Mouse (Mus musculus) adrenal gland, adult 8-10 months (tissue): ENCODE measurements around the gene Mast4. TPM values are rescaled to one million over a fixed set of nuclear protein-coding genes. Genes with fewer than 3 reads are reported as not detected.
A peak's percentile ranks its signal among the peaks of the same experiment; 100 is the strongest.

Source experiments
- DNase-seq: peaks from one replicate; pipeline ENCODE4 v3.0.0; 2022
- total RNA-seq, 4 experiments: library from RNA; stranded (reverse); gene quantifications; 2 replicates each; pipeline ENCODE4 v1.2.4; 2022

Gene Mast4
- total RNA-seq, 4 experiments from 2014 or later, result 81.3 to 212 (median 118) TPM

DNA sequence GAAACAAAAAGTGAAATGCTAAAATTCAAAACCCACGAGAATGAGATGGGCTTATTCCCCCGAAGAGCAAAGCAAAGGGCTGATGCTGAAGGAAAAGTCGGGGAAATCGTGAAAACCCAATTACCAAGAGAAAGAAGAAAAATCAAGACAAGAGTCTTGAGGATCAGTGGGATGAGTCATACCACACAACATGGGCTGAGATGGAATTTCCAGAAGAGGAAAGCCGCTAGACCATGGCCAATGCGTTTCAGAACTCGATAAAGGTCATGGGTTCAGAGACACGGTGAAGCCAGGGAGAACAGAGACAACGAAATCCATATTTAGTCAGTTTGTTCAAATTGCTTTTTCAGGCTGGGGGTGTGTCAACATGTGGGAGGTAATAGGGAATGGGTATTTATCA is 290.6 kb downstream of the Mast4 start:
- no peak for DNase-seq

DNA sequence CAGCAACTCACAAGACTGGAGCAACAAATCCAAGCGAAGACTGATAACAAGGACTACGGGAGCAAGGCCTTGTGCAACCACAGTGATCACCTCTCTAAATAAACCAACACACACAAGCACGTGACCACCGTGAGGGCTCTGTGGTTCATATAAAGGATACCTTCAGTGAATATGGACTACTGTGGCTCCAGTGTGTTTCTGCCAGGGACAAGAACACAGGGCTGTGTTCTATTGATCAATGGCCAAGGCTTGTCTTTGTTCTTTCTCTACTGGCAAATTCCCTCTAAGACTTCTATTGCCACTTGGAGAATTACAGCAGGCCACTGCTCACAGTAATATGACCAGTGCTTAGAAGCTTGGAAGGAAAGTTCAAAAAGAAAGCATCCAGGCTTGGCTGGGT is 291.3 kb downstream of the Mast4 start:
- no peak for DNase-seq

DNA sequence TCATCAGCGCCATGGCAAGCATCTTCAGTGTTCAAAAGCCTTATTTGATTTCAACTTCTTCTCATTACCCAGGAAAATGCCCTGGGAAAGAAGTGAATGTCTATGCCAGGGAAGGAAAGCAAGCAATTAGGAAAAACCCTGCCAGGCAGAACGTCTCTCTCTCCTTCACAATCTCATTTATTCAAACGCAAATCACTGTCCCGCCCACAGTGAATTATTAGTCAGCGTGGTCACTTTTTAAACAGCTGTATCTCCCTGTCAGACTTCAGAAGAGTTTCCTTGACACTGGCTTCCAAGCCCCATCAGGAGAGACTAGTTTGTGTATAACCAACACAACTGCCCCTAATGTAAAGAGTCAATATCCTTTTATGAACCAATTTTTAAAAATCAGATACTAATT is 296.8 kb downstream of the Mast4 start:
- DNase-seq, result no peak

DNA sequence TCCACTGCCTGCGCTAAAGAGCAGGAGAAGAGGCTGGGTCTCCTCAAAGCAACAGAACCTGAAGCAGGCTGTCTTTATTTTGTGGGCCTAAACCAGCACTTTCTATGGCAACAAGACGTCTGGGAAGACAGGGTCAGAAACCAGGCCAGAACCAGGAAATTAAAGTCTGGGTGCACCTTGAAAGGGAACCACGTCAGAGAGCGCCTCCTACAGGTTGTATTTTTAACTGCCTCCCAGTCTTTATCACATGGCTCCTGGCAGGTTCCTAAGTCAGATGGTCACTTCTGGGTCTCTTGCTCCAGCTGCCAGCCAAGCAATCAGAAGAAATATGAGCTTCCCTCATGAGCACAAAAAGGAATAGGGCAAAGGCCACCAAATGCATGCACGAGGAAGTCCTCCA is 304.9 kb downstream of the Mast4 start:
- no peak for DNase-seq

DNA sequence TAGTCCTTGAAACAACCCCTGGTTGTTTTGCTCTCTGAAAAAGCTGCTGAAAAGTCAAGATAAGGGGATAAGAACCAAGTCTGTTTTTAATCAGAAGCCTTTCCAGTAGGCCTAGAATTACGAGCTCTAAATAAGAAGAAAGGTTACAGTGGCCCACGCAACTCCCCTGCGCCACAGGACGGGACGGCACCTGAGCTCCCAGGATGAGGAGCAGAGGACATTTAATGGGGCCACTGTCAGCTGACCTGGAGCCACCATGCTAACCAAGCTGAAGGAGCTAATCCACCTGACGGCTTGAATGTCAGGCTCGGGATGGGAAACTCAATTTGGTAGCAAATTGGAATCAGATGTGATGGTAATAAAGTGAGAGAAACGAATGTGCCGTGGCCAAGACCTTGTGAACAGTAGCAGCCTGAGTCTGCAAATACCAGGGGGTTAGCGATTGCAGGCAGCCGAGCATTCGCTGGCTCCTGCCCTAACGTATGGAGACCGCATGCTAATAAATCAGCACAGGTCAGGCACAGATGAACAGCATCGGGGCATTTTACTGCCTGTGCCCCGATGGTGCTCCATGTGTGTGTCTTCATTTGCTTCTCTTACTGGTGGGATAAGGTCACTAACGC is 306.7 kb downstream of the Mast4 start:
- no peak for DNase-seq

DNA sequence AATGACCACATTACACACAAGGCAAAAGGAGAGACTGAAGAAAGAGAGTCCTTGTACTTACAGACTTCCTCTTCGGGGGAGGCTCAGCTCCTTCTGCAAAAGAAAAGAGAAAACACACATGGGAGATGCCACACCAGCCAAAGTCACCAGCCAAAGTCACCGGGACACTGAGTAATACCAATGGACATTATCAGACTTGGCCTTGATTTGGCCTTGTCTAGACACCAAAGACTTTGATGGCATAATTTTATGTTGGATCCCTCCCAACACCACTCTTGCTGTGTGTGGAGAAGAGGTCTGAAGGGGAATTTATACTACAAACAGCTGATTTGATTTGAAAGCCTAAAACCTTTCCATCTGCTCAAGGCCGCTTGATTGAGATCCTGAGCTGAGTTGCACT is 308.8 kb downstream of the Mast4 start:
- DNase-seq, result peak; percentile 16

DNA sequence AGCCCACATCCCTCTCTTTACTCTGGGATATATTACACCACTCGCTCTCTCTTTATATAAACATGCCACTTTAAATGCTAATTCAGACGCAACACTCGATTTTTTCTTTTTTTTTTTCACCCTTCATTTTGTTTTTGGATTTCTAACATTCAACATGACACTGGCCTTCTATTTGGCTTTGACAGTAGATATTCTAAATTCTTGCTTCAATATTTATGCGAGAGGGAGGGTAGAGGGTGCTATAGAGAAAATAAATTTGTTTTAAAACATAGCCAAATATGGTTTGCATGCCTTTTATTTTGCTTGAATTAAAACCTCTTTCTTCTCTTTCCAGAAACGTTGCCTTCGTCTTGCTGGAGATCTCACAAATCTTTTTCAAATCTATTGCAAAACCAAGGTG is 315.8 kb downstream of the Mast4 start:
- DNase-seq, result no peak

DNA sequence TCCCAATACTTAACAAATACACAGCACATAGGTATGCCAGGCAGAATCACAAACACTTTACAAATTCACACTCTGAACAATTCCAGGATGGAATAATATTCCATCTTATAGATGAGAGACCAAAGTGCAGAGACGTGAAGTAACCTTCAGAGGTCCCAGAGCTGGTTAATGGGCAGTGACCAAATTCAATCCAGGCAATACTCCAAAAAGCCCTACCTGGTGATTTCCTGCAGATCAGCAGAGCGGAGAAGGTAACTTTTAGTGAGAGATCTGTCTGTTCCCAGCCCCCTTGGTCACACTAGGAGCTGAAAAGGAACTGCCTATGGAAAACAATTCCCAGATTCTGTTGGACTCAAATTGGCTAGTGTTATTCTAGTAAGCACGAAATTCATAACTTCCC is 316.6 kb downstream of the Mast4 start:
- no peak for DNase-seq

DNA sequence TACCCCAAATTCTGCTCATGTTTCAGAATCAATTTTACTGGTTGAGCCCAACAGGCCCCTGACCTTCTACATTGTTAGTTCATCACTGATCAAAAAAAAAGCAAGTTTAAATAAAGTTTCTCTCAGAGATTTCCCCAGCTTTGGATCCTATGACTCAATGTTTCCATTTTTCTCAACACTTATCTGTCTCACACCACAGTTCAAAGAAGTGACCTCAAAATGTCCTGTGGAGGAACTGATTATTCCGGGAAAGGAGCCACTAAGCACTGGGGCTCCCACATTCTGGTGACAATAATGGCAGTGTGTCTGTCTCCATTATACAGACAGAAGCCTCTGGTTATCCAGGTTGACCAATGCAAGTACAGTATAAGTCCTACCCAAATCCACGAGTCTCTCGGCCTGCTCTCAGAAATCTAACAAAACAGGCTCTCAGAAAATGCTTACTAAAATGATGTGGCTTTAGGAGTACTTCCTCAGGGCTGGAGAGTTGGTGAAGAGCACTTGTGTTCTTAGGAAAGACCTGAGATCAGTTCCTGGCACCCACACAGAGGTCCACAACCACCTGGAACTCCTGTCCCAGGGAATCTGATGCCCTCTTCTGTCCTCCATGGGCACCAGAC is 319.1 kb downstream of the Mast4 start:
- no peak for DNase-seq

DNA sequence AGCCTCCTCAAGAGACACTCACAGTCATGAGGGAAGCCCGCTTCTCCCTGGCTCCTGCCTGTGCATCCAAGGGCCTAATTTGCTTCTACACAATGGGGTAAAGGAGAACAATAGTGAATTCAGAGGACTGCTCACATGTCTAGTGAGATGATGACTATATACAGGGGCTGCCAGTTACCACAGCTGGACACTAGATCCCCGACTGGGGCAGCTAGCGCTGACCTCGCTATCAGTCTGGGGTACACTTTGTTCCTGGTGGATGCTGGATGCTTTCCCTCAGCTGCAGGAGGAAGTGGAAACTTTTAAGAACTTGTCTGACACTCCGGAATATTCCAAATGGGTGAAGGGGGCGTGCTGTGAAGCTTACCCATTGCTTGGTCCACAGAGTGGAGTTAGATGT is 319.7 kb downstream of the Mast4 start:
- no peak for DNase-seq

DNA sequence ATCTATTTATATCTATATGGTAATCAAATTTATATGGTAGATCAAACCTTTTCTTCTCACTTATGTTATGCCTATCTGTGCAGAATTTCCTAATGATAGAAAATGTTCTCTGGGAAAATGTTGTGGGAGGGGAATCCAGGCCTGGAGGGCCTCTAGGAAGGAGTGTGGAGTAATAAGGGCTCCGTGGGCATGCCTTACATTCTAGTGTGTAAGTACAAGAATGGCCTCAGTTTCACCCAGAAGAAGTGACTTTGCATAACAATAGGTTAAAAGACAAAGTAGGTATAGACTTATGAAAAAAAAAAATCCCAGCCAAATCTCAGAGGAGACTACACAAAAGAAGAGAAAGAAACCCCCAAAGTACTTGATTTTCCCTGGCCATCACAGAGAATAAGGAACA is 320.1 kb downstream of the Mast4 start:
- DNase-seq, result no peak

DNA sequence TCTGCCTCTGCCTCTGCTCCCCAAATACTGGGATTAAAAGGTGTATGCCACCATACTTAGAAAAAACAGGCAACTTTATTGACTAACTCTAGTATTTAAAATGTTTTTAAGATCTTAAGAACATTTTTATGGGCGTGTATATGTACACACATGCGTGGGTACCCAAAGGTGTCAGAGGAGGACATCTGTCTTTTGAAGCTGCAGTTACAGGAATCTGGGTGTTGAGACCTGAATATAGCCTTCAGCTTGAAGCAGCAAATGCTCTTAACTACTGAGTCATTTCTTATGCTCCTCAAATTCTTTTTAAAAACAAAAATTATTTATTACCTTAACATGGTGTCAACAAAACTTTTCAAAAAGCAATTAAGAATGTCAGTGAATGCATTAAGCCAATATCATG is 329.1 kb downstream of the Mast4 start:
- no peak for DNase-seq

DNA sequence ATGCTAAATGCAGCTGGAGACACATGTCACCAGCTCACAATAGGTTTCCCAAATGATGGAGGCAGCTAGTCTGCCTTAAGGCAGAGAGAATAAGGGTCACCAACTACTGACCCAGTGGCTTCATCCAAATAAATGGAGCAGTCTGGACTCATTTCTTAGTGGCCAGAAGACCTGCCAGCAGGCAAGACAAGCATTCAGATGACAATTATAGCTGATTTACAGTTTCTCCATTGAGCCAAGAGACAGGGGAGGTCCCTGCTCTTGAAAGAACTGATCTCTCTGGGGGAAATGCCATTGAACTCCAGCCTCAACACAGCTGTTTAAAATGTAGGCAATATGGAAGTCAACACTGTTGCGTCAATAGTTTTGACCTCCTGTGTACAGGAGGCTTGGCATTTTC is 332.5 kb downstream of the Mast4 start:
- no peak for DNase-seq

DNA sequence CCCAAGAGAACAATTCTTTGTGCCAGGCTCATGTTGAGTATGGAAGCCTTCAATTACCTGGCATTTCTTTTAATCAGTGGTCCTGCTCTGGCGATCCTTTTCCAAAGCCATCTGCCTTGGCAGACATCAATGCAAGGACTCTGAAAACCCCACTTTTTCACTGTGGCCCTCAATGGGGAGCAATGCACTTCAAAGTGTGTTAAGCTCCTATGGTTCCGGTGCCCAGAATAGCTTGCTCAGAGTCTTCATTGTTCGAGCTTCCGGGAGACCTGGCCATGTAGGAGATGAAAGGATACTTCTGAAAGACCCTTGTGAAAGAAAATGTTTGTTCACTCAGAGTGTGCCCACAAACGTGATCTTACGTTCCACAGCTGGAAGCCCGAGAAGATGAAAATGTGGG is 333.4 kb downstream of the Mast4 start:
- no peak for DNase-seq

DNA sequence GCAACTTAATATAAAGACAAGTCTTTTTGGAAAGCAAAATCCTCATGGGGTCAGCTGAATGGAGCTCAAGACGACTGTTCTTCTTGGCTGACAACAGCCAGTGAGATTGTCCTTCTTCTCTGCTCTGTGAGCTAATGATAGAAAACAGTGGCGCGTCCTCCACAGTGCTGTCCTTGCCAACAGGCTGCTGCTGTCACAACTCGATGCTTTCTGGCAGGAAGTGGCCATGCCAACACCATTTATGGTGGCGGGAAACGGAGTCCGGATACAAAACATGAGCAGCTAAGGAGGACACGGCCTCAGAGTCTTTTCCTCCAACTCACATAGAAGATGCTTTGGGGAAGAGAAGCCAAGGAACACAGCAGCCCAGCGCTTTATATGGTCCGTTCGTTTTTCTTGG is 340.2 kb downstream of the Mast4 start:
- no peak for DNase-seq

DNA sequence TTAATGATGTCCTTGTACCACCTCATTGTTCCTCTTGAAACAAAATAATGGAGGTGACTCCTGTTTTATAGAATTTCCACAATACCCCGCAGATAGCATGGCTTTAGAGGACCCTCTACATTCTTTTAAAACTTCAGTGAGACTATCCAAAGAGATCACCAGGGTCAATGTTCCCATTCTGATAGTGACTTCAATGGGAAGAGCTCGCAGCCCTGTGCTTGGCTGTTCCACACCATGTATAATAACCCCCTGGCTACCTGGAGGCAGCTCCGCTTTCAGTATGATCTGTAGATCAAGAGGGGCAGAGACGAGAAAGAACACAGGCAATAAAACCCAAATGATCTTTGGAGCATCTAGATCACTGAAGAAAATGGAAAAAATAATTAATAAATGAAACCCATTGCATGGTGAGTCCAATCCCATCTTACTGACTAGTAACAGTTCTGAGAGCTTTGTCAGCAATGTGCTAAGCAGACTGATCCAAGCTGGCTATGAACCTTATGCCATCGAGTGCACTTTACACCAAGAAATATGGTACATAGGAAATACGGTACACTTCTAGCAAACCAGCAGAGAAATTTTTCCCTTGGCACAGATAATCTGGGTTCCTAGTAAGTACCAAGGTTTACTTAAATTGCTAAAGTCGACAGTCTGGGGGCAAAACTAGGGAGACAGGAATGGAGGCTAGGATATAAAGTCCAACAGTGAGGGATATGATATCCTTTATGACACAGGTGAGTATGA is 341.4 kb downstream of the Mast4 start:
- no peak for DNase-seq

DNA sequence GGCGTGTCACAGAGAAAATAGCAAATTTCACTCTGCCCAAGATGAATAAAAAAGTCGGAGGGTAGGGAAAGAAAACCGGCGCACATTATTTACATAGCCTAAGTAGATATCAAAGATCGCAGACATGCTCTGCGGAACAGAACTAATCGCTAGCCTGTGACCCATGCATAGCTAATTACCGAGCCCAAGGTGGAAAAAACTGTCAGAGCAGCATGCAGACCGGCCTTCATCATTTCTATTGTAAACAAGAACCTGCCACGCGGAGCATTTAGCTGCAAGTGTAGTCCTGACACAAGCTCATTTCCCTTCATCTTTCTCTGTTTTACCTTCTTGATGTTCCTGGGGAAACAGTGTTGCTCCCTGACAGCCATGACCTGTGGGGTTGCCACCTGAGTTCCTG is 342.4 kb downstream of the Mast4 start:
- DNase-seq, result no peak

DNA sequence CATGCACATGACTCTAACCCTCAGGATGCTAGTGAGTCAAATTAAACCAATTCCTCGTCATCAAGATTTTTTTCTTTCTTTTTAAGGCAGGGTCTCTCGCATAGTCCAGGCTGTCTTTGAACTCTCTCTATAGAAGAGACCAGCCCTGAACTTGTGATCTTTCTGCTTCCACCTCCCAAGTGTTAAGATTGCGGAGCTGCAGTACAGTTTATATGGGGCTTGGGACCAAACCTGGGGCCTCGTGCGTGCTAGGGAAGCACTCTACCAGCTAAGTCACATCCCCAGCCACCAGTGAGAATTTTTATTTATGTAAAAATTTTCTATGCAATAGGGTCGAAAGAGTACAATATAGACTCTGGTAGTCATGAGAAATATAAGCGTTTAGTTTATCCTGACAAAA is 343.1 kb downstream of the Mast4 start:
- DNase-seq, result no peak

DNA sequence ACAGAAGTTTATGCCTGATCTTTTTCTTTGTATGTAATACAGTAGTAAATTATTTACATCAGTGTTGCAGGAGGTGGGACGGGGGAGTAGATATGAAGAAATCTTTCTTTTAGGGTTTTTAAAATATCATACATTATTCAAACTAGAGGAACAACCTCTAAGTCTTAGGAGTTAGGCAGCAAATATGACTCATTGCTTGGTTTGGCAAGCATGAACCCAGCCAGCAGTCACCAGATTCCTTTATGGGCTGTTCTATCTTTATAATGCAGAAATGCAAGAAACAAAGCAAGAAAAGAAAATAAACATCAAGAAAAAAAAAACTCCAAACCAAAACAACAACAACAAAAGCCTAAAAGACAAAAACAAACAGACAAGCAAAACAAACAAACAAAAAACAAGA is 344.2 kb downstream of the Mast4 start:
- no peak for DNase-seq

DNA sequence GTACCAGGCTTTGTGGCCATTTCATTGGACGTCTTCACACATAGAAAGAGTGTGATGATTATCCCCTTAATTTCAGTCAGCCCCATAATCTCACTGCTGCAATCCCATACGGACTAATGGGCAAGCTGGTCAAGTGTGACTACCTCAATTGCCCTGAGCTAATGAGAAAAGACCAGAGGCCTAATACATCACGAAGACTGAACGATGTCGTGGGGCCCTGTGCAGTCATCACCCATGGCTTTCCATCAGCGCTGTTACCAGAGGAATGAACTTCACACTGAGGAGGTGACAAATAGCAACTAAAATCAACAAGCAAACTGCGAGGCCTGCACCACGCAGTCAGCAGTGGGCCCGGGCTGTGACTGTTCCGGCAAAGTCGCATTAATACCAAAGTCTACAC is 344.7 kb downstream of the Mast4 start:
- no peak for DNase-seq

DNA sequence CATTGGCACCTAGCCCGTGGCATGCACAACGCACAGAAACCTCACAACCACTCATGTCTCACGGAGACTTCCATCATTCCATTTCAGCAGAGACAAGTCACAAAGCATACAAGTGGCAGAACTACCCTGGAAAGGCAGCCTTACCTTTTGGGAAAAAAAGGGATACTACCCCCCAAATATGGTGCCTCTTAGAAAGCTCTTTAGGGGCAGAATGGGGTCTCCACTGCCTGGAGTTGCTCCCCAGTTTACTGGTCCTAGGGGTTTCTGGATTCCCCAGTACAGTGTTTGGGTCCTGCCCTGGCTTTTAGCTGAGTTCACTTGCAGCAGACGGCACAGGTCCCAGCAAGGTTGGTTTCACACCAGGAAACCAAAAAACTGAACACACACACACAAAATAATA is 345.3 kb downstream of the Mast4 start:
- DNase-seq, result no peak

DNA sequence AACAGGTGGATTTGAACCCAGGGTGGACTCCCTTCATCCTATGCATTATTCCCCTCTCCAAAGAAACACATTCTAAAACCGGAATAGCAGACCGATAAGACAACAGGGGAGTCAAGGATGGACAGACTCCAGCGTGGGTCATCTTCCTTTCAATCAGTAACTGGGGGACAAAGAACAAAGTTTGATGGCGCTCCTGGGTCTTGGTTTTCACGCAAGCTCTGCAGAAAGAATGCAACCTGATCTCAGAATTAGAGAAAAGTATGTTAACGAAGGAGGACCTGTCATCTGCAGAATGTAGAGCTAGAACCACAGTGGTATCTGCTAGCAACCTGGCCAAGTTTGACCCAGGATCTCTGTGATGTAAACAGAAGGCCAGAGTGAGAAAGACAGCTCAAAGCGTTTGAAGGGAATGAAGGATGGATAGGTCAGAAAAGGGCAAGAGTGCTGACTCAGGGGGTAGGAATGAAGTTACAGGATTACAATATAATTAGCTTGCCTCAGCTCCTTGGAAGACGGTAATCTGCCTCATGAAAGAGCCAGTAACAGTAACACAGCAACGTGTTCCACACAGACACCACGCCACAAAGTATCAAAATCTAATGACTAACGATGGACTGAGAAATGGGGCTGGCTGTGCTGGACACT is 345.9 kb downstream of the Mast4 start:
- DNase-seq, result no peak

DNA sequence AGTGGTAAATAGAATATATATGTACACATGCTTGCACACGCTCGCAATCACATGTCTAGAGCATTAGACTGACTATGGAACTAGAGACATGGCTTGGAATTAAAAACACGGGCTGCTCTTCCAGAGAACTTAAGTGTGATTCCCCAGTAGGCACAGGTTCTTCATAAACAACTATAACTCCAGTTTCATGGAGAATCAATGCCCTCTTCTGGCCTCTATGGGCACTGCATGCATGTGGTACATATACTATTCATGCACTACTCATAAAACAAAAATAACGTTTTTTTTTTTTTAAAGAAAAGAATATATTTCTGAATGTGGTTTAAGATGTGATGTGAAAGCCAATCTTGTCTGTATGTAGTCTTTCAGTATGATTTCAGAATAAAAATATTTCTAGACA is 349.7 kb downstream of the Mast4 start:
- DNase-seq, result no peak

DNA sequence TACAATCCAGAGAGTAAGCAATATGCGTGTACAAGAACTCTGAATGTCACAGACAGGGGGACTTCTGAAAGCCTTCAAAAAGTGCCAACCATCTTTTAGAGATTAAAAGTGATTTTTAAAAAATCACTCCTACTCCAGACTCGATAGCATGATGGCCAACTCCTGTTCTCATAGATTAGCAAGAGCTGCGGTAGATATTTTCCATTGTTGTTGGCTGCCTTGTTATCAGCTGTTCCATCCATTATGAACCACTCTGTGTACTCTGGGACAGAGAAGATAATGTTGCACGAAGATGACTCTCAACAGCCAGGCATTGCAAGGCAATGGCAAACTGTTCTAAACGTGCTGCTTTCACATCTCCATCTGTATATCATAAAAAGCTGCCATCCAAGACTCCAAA is 360.4 kb downstream of the Mast4 start:
- no peak for DNase-seq
